Mouse (Mus musculus) spleen, postnatal 14 days (tissue): ENCODE measurements around the gene Adgrl4.

ENCODE experiments used
- DNase-seq, 2 experiments: peaks; one replicate each; pipeline ENCODE4 v3.0.0; 2021 to 2022; ENCODE audit warnings: low spot score in 2 of 2

The Adgrl4 gene

DNA sequence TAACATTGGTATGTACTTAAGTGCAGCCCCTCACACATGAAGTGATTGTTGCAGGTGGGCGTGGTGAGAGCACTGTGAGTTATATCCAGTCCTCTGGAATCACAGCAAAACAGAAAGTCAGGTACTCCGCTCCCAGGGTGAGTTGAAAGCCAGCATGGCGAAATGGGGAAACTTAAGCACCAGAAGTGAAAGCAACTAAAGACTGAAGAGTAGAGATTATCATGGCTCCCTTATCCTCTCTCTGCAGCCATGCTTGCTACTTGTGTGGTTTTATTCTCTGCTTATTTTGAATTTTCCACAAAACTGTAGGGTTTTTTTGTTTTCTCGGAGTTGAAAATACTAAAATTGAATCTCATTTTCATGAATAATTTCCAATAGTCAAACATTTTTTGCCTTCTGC, 51.2 kb downstream of the Adgrl4 start:
- DNase-seq = no peak

DNA sequence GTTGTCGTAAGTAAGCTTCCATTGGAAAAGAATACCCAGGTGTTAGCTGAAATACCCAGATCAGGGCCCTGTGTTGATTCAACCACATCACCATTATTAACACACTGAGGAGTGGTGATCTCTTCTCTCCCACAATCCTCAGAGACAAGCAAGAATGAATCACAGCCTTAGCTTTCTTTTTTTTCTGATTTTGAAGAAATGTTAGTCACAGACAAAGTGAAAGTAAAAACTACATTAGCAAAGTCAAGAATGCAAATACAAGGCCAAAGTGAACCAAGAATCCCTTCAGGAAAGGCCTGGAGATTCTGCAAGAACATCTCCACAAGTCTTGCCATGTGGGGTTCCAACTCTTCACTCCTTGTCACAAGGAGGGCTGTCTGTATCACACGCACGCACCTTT, 67.9 kb downstream of the Adgrl4 start:
- no peak for DNase-seq

DNA sequence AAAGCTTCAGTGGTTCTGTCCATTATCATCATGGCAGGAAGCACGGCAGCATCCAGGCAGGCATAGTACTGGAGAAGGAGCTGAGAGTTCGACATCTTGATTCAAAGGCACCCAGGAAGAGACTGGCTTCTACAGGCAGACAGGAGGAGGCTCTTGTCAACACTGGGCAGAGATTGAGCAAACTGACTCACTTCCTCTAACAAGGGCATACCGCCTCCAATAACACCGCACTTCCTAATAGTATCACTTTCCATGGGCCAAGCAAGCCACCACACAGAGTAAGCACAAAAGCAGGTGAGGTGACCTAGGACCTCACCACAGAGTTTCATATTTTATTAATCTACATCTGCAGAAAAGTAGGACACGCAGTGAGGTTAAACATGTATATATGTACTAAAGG, 73.5 kb downstream of the Adgrl4 start:
- no peak for DNase-seq

DNA sequence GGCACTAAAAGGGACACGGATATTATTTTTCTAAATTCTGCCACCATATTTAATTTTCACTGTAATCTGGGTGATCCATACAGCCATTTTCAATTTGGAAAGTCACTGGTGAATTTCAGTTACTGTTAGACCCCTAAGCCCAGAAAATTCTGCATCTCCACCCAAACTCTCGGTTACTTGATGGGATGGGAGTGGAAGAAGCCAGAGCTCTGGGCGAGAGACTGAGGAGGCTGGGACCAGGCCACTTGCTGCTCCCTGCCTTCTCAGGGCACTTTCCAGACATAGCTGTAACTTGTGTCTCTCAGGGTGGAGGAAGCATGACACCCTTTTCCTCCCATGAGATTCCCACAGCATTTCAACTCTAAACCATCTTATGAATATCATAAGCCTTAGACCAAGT, 109.5 kb downstream of the Adgrl4 start:
- DNase-seq = no peak

DNA sequence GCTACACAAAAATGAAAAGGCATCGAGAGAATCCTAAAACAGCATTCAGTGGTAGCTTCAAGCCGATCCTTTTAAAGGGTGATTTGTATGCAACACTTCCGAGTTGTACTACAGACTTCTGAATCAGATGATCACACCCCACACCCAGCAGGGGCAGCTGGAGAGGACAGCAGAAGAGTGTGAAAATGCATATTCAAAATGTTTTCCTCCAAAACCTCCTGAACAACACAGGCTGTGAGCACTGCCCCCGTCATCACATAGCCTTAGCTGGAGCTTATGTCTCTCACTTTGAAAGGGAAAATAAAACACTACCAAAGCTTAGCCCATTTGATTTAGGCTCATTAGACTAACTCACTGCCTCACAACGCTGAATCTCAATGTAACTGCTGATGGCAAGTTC, 113.3 kb downstream of the Adgrl4 start:
- no peak for DNase-seq

DNA sequence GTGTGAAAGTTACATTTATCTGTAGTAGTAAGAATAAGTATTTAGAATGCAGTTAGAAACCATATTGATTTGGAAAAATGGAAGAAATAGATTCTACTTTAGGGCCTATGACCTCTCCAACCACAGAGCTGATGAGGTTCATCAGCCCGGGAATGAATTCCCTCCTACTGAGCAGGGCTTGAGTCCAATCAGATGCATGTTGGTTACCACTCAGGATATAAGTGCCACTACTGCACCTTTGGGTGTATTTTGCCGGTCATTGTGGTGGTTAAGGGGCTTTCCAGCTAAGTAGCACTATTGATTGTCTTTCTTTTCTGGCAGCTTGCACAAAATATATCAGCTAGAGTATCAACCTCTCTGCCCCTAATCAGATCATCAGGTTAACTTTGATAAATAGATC, 118.9 kb downstream of the Adgrl4 start:
- no peak for DNase-seq

DNA sequence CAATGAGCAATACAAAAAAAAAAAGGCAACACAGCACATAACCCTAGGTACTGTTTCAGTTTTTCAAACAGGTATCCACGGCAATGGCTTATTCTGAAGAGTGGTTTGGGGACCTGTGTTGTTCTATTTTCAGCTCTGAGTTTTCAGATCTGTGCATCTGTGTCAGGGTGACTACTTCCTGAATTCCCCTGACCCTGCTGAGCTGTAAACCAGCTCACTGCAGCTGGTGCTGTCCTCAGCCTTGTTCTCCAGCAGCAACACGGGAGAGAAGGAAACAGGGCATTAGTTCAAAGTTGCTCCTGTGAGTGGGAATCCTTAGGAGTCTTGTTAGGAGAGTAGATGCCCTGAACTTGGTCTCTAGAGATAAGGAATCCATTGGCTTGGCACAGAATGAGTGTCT, 119.4 kb downstream of the Adgrl4 start:
- no peak for DNase-seq

DNA sequence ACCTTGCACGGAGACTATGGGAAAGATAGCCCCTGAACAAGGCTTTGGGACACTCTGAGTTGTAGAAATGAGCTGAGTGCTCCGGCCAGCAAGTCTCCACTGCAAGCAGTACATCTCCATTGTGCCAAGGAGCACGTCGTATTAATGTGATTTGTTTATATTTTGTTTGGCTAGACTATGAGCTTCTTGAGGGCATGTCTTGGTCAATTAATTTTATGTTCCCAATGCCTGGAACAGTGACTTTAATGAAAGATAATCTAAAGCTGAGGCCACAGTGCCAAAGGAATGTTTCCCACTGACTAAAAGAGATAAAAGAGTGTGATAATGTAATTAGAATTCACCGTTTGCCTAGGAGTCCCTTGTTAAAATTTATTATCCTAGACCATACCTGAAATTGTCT, 119.9 kb downstream of the Adgrl4 start:
- no peak for DNase-seq

DNA sequence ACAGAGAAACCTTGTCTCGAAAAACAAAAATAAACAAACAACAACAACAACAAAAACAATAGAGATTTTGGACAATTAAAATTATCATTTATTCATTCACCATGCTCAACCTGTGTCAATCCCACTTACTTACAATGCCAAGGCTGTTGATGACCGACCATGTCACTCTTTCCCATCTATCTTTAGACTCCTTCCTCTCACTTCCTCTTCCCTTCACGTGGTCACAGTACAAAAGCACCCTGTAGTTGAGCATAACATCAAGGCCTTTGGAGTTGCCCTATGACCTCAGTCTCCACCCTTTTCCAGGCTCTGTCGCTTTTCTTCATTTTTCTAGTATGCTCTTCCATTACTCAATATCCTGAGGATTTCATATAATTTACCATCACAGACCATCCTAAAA, 120.7 kb downstream of the Adgrl4 start:
- no peak for DNase-seq

DNA sequence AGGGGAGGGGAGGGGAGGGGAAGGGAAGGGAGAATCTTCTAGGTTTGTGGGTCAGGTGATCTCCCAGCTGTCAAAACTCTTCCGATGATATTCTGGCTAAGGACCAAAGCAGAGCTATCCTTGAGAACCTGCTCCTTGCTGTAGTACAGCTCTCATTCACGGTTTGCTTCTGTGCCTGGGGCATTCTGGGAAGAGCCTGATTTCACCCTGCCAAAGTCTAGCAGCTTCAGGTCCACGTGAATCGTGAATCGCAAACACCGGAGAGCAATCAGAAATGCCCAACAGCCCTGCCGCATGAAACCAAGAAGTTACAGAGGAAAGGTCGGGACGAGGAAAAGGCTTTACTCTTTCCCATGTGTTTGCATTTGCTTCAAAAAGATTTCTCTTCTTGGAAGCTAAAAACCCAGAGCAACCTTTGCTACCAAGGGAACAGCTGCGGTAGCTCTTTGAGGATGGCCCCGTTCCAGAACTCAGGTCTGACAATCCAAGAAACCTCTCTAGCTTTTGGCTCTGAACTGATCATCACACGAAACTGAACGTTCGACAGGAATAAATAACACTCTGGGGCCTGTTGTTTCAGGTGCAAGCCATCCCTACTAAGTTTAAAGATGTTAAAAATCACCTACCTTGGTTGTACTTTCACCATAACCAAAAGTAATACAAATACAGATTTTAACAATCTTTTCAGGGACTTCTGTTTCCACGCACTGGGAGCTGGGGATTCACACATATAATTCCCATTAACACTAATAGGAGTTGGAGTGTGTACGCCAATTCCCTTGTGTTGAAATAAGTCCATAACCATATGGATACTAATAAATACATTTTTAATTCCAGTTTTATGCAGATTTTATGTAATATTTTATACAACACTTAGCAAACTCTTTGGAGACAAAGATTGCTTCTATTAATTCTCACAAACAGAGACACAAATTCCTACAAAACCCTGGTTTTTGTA, 128.3 kb downstream of the Adgrl4 start:
- DNase-seq = no peak

DNA sequence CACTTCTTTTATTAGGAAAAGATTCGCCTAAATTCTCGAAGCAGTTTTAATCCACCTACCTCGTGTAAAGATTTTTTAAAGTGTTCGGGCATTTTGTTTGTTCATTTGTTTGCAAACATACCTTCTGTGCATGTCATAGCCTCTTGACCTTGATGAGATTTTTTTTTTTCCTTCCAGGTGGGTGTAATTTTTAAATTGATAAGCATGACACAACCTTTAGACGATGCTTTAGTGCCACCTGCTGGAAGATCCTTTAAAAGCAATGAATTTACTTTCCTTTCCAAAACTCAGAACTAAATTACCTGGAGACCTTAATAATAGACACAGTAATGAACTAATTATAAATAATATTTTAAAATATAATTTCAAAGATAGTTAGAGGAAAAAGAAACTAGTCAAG, 128.9 kb downstream of the Adgrl4 start:
- DNase-seq = no peak

DNA sequence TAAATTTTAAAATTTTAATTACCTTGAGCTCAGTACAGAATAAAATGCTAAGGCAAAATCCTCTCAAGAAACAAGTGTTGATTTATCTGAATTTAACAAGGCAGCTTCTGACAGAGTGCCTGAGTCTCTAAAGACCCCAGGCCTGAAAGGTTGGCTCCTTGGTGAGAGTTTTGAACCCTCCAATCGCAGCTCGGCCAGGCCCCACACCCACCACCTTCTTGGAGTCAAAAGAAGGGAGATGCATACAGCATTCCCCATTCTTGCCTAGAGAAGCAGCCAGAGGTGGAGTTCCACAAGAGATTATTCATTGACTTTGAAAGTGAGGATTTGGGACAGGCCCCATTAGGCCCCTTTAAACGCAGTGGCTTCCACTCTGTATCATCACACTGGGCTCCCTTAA, 129.9 kb downstream of the Adgrl4 start:
- DNase-seq = no peak

DNA sequence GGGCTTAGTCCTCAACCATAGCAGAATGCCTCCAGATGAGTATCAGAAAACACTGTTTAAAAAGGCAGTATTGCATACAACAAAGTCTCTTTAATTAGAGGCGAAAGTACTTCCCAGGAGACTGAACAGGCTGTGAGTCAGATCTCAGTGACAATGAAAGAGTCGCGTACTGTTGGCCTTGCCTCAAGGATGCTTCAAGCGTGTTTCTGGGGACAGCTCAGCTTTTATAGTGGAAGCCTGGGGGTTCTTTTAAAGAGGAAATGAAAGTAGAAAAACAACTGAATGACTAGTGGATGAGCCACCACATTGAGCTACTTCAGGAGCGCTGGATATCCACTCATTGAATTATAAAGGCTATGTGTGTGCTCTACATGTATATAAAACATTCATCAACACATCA, 134.4 kb downstream of the Adgrl4 start:
- DNase-seq = no peak

DNA sequence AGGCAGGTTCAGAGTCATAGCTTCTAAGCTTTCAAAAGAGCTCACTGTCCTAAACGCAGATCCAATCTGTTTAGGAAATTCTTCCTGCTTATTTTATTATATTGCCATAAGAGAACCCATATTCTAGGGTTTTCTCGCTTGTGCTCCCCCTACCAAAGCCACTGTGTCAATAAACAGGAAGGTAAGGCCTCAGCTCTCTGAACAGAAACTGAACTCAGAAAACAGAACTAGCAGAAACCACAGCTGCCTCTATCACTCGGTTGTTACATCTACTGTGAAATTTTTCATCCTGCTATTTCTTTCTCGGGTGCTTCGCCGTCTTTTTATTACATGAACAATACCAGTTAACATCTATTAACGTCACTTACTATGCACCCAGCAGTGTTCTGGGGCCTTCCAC, 137.6 kb downstream of the Adgrl4 start:
- no peak for DNase-seq

DNA sequence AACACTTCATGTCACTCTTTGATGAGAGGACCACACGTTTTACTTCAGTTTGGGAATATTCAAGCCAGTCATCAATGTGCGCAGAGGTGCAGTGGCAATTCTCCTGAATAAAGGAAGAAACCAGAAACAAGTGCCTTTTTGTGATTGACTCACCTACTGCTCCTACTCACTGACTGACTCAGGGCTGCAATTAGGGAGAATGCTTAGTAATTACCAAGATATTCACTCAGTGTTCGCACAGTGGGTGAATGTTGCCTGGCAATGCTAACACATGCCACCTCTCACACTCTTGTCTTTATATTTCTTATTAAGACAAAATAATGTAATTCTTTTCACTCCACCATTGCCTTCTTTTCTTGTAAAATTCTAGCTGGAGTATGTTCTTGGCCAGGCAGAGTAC, 138.5 kb downstream of the Adgrl4 start:
- no peak for DNase-seq

DNA sequence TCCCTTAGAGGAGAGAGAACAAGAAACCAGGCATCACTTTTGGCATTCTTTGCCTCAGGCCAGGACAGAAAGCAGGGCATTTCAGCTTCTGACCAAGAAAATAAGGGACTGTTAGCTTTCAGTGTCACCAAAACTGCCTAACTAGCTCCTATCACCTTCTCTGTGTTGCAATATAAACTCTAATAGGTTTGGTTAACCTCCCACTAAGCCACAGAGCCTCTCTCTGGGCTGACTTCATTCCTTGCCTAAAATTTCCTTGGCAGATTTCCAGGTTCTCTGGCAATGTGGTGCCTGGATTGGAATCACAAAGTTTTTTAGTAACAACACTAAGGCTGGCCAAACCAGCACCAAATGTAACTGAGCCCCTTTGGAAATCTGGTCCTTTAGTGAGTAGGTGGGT, 154.2 kb downstream of the Adgrl4 start:
- DNase-seq = no peak
